Mouse (Mus musculus): ENCODE data around the gene Cd68.
"Not testable (repeated sequence)": the region's sequence is repeated elsewhere in the genome, so short reads cannot be mapped to it uniquely, and the experiment has no call there.

Gene Cd68

GRCm38 (mm10) chr11:69665961-69666664 lies at the start of gene Cd68:
Gene Cd68 (minus strand): TSS chr11:69666153.
- DNase-seq (ENCODE audit: low spot score), result no peak

GRCm38 (mm10) chr11:69715482-69715881 lies 49.5 kb upstream of the Cd68 start:
- peak; percentile 84 for DNase-seq (ENCODE audit: low spot score)

- no peak for DNase-seq (ENCODE audit: low spot score)
Measured at GRCm38 (mm10) chr11:69714636-69715329, 48.8 kb upstream of the Cd68 start.

GRCm38 (mm10) chr11:69712954-69713672 lies 47.2 kb upstream of the Cd68 start:
- DNase-seq (ENCODE audit: low spot score), result no peak

- DNase-seq (ENCODE audit: low spot score), result no peak
Measured at GRCm38 (mm10) chr11:69711082-69711481, 45.1 kb upstream of the Cd68 start.

GRCm38 (mm10) chr11:69710470-69710869 lies 44.5 kb upstream of the Cd68 start:
- DNase-seq (ENCODE audit: low spot score), result no peak

- DNase-seq (ENCODE audit: low spot score), result no peak
Measured at GRCm38 (mm10) chr11:69709554-69710446, 43.8 kb upstream of the Cd68 start.

- DNase-seq (ENCODE audit: low spot score), result no peak
Measured at GRCm38 (mm10) chr11:69708614-69709265, 42.8 kb upstream of the Cd68 start.

- no peak for DNase-seq (ENCODE audit: low spot score)
Measured at GRCm38 (mm10) chr11:69707873-69708381, 42.0 kb upstream of the Cd68 start.

- DNase-seq (ENCODE audit: low spot score), result no peak
Measured at GRCm38 (mm10) chr11:69707480-69707847, 41.5 kb upstream of the Cd68 start.

GRCm38 (mm10) chr11:69706775-69707479 lies 41.0 kb upstream of the Cd68 start:
- peak; percentile 61 for DNase-seq (ENCODE audit: low spot score)

GRCm38 (mm10) chr11:69704613-69705010 lies 38.7 kb upstream of the Cd68 start:
- no peak for DNase-seq (ENCODE audit: low spot score)

GRCm38 (mm10) chr11:69703814-69704612 lies 38.1 kb upstream of the Cd68 start:
- DNase-seq (ENCODE audit: low spot score), result no peak

- not testable (repeated sequence) for DNase-seq (ENCODE audit: low spot score)
Measured at GRCm38 (mm10) chr11:69703381-69703780, 37.4 kb upstream of the Cd68 start.

GRCm38 (mm10) chr11:69702886-69703285 lies 36.9 kb upstream of the Cd68 start:
- DNase-seq (ENCODE audit: low spot score), result not testable (repeated sequence)

GRCm38 (mm10) chr11:69699595-69699994 lies 33.6 kb upstream of the Cd68 start:
- no peak for DNase-seq (ENCODE audit: low spot score)

- DNase-seq (ENCODE audit: low spot score), result no peak
Measured at GRCm38 (mm10) chr11:69698574-69698973, 32.6 kb upstream of the Cd68 start.

GRCm38 (mm10) chr11:69697396-69697795 lies 31.4 kb upstream of the Cd68 start:
- no peak for DNase-seq (ENCODE audit: low spot score)

- peak; percentile 59 for DNase-seq (ENCODE audit: low spot score)
Measured at GRCm38 (mm10) chr11:69695361-69696181, 29.6 kb upstream of the Cd68 start, which contains the start of the genes Tnfsf12 and Tnfsfm13. Gene Tnfsf12 (minus strand): TSS chr11:69695849. Gene Tnfsfm13 (minus strand): TSS chr11:69696098.
